Mouse (Mus musculus): ENCODE results near the gene Ccdc40.
A peak's percentile ranks its signal among the peaks of the same experiment; 100 is the strongest.
"Not testable (repeated sequence)": the region's sequence is repeated elsewhere in the genome, so short reads cannot be mapped to it uniquely, and the experiment has no call there.

Ccdc40 gene

DNA sequence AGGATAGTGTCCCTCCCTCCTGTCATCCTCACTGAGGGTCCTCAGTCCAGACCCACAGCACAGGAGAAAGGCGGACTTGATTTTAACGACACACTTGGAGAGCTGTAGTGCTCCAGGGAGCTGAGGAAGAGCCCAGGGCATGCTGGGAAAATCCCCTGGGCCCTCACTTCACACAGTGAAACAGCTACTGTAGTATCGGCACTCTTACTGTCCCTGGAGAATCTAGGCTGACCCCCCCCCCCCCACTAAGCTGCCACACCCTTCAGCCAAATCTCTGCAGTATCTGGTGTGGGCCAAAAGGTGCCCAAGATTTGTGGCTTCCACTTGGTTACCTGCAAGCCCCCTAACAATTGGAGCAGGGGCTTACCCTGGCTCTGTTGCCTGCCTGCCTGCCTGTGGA lies 8.6 kb downstream of the Ccdc40 start:
- no peak for DNase-seq (ENCODE audit: low spot score in 2 of 2)

DNA sequence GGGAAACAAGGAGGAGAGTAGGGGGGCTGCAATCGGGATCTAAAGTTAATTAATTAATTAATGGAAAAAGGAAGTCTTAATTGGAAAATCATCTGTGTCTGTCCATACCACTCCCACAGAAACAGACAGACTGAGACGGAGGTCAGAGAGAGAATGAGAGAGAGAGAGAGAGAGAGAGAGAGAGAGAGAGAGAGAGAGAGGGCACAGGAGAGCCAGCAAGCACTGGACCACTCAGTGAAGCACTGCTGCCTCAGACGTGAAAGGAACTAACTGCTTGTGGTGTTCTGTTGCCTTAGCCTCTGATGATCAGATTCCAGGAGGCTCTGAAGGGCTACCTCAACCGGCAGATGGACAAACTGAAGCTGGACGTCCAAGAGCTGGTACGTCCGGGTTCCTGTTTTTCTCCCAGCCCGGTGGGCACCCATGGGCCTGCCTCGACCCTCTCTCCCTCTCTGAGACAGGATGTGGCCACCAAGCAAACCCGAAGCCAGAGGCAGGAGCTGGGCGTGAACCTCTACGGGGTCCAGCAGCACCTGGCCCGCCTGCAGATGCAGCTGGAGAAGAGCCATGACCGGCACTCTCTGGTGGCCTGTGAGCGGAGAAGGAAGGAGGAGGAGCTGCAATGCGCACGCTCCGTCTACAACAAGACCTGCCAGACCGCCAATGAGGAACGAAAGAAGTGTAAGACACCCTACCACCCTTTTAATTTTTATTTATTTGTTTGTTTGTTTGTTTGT lies 9.4 kb downstream of the Ccdc40 start:
- peak in 1 of 2 experiments; percentile 33 for DNase-seq (ENCODE audit: low spot score in 2 of 2)

DNA sequence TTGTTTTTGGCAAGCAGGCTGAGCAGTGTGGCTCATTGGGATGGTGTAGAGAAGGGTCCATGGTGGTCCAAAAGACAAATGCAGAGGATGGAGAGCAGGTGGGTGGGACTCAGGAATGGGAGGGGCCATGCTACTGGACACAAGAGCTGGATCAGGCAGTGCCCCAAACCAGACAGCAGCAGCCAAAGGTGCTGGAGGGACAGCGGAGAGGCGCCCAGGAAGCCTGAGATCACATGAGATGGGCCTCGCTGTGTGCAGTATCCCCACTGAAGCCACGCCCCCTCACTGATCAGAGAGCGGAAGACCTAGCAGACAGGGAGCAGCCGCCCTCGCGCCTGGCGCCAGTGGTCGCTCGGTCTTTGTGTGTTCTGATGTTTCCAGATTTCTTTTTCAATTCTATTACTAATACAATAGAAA lies 9.9 kb downstream of the Ccdc40 start:
- peak; percentile 30 to 58 for DNase-seq (ENCODE audit: low spot score in 2 of 2)

DNA sequence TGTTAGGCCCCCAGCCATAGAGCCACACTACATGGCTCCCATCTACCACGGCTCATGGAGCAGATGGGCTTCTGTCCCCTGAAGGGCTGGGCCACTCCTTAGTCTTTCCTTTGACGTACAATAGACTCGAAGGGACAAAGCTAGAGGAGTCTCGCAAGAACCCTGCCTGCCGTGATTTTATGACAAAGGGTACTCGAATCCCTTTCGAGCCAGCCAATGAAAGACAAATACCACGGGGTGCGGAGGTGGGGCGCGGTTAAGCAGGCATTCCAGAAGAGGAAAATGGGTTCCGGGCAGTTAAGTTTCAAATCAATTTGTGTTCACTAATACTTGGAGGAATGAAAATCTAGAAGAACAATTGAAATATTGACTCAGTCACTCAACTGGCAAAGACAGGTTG lies 11.1 kb downstream of the Ccdc40 start:
- DNase-seq (ENCODE audit: low spot score in 2 of 2): no peak

DNA sequence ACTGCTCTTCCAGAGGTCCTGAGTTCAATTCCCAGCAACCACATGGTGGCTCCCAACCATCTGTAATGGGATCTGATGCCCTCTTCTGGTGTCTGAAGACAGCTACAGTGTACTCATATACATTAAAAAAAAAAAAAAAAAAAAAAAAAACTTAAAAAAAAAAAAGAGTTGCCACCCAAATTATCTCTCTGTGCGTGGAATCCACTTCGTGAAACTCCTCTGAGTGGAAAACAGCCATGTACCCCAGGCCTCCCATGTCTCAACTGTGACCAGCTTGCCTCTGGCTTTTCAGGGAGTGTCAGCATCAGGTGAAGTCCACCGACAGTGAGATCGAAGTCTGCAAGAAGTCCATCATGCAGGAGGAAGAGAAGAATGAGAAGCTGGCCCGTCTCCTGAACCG lies 17.2 kb downstream of the Ccdc40 start:
- DNase-seq (ENCODE audit: low spot score in 2 of 2): not testable (repeated sequence)

DNA sequence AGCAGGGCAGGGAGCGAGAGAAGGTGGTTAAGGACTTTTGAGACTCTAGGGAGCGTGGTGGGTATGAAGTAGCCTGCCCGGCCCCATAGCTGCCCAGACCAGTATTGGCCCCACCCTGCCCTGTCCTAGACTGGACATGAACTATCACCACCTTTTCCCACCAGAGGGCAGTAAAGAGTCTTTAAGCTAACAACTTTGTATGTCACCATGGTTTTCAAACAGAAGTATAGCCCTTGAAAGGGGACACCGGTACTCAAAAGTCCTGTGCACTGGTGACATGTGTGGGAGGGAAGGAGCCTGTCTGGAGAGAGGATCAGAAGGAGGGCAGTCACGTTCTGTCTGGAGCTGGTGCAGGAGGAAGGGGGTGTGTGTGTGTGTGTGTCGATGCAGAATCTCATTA lies 20.6 kb downstream of the Ccdc40 start:
- peak; percentile 46 to 58 for DNase-seq (ENCODE audit: low spot score in 2 of 2)

DNA sequence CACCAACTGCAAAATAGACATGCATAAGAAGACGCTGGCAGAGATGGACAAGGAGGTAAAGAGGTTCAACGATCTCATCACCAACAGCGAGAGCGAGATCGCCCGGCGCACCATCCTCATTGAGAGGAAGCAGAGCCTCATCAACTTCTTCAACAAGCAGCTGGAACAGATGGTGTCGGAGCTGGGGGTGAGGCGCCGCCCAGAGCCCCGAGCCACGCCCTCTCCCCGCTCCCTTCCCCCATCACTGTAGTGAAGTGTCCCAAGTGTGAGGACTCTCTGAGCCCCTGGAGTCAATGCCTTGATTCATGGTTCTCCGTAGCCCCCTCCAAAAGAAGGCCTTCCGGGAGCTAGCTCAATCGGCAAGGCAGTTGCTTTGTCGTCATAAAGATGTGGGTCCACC lies 22.6 kb downstream of the Ccdc40 start:
- DNase-seq (ENCODE audit: low spot score in 2 of 2): no peak

DNA sequence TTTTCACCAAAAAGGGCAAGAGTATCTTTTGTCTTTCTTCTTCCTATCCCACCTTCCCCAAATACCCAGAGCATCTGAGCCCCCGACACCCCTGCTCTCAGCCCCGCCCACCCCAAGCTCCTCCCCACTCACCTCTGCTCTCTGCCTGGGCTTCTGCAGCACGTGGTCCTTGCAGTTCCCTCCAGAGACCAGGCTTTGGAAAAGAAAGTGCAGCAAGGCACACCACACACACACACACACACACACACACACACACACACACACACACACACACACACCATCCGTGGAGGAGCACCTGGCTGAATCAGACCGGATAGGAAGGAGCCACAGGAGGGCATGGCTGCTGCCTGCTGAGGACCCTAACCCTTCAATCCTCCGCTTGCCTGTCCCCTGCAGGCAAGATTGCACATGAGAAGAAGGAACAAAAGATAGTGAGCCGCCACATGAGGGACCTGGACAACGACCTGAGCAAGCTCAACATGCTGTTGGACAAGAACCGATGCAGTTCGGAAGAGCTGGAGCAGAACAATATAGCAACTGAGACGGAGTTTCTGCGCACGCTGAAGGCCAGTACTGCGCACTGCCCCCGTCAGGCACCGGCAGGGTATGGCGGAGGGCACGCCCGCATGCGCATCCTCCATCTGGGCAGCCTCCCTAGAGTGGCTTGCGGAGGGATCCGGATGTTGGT lies 24.6 kb downstream of the Ccdc40 start:
- no peak for DNase-seq (ENCODE audit: low spot score in 2 of 2)

DNA sequence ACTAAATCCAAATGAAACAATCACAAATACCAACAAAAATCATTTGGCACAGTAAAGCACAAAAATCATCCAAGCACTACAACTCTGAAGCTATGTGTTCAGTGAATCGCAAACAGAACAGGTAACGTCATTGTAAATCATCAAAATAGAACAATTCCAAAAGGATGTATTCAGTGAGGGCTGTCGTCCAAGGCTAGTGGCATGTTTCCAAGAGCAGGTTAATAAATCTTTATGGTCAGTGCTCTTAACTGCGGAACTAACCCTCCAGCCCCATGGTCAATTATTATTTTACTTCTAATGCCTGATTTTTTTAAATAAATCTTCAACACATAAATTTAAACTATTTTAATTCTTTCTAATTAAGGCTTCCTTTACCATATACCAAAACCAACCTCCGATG lies 28.2 kb downstream of the Ccdc40 start:
- DNase-seq (ENCODE audit: low spot score in 2 of 2): not testable (repeated sequence)

DNA sequence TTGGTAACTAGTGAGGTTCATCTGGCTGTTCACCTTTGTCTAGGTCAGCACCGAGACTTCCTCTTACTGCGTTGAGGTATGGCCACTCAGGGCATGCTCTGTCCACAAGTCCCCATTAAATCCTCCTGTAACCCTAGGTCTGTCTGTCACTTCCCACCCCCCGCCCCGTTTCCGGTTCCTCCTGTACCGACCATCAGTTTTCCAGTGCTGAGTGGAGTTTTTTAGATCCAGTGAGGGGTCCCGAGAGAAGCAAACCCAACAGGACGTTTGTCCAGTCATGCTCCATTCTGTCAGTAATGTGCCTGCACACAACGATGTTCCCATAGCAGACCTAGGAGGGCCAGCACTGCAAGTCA lies 29.8 kb downstream of the Ccdc40 start:
- no peak for DNase-seq (ENCODE audit: low spot score in 2 of 2)

DNA sequence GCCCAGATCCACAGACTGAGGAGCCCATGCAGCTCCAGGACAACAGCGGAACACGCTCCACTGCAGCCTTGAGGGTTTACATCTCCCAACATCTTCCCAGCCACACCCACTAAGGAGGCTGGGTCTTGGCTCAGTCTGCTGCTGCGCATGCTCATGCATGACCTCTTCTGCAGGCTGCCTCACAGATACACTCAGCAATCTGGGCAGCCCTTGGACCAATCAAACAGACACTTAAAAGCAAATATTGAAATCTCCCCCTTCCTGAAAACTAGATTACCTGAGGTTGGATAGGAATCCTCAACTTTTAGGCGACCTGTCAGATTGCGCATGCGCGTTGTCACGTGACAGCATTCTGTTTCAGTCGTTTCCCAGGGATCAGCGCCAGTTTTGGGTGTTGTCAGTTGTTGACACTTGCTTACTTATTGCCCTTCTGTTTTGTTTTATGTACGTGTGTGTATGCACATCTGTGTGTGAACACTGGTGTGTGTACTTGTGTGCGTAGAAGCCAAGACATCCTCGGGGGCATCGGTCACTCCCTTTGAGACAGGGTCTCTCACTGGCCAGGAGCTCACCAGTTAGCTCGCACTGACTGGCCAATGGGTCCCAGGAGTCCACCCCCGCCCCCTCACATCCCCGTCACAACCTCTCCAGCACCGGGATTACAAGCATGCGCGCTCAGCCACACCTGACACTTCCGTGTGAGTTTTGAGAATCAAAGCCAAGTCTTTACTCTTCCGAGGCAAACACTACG lies 30.4 kb downstream of the Ccdc40 start:
- DNase-seq (ENCODE audit: low spot score in 2 of 2): peak; percentile 63 to 69

DNA sequence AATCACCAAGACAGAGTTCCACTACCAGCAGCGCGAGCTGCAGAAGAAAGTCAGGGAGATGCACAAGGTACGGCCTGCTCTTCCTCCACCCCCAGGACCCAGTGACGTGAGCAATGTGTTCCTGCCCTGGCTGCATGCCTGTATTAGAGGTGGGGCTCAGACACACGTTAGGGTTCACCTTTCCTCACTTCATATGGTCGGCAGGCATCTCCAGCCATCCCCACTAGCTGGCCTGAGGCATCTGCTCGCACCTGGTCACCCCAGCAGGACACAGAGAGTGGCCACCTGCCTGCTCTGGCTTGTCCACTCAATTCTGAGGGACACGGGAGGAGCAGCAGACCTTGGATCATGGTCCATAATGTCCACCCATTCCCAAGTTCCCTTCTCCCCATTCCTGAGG lies 31.6 kb downstream of the Ccdc40 start:
- no peak for DNase-seq (ENCODE audit: low spot score in 2 of 2)

DNA sequence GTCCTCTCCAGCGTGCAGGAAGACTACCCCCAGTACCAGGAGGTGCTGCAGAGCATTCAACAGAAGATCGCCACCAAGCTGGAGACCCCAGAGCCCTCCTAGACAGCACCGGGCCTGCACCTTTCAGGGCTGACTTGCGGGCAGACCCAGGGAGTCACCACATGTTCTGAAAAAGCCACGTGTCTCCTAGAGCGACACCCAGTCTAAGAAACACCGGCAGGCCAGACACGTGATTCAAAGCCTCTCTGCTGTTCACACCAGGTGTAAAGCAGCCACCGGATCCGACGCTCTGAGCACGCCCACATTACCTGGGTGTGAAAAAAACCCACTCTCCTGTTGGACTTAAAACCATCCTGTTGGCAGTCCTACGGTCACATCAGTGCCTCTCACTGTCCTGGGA lies 36.0 kb downstream of the Ccdc40 start:
- DNase-seq (ENCODE audit: low spot score in 2 of 2): no peak

DNA sequence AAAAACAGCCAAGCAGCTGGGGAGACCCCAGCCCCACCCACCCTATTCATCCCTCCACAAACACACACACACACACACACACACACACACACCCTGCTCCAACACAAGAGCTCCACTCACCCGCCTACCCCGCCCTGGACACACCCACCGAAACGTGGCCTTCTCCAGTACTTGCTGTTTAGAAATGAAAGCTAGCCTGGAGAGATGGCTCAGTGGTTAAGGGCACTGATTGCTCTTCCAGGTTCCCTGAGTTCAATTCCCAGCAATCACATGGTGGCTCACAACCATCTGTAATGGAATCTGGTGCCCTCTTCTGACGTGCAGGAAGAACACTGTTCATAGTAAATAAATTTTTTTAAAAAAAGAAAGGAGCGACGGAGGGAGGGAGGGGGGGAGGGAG lies 37.4 kb downstream of the Ccdc40 start:
- no peak for DNase-seq (ENCODE audit: low spot score in 2 of 2)

DNA sequence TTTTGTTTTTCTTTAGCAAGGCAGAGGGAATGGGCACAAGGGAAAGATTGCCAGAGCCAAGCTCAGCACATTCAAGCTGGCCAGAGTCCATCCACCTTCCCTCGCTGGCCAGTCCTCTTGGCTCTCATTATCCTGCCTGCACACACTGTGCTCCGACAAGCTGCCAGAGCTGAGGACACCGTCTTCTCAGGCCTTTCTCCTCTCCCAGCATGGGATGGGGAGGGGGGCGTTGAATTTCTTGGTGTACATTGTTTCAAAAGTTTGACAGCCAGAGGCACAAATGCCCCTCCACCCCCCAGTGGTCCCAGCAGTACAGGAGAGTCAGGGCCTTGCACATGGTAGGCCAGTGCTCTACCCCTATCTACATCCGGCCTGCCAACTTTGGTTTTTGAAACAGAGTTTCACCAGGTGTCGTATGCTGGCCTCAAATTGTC lies 38.9 kb downstream of the Ccdc40 start:
- peak; percentile 15 to 45 for DNase-seq (ENCODE audit: low spot score in 2 of 2)

DNA sequence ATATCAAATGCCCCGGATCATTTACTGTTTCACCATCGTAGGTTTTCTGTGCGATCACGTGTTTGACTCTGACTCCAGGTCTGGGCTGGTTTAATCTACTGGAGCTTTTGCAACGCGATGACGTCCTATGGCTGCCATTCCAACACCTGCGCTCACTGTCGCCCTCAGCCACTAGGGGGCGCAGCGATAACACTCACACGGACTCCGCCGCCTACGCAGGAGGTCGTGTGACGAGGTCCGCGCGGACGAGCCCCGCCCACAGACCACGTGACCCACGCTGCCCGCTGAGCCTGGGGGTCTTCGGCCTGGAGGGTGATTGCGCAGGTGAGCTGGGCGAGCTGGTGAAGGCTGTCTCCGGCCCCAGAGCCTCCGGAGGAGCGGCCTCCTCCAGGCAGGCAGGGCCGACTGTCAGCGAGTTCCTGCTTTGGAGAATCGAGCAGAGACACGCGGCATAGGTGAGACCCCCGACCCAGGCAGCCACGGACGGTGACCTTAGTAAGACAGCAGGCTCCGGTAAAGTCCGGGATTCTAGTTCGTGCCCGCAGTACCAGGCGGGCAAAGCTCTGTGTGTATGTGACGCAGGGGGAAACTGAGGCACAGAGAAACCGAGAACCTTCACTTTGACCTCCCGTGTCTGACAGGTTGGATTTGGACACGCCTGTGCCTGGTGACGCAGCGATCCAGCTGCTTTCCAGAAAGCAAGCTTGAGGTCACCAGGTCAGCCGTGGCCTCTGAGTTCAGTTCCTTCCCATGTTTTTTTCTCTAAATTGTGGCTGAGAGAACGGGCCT lies 39.6 kb downstream of the Ccdc40 start, which contains the start of gene Gaa:
Gaa (plus strand) TSS at position 120 of the 789 bp plus-strand sequence.
- peak; percentile 94 to 95 for DNase-seq (ENCODE audit: low spot score in 2 of 2)

DNA sequence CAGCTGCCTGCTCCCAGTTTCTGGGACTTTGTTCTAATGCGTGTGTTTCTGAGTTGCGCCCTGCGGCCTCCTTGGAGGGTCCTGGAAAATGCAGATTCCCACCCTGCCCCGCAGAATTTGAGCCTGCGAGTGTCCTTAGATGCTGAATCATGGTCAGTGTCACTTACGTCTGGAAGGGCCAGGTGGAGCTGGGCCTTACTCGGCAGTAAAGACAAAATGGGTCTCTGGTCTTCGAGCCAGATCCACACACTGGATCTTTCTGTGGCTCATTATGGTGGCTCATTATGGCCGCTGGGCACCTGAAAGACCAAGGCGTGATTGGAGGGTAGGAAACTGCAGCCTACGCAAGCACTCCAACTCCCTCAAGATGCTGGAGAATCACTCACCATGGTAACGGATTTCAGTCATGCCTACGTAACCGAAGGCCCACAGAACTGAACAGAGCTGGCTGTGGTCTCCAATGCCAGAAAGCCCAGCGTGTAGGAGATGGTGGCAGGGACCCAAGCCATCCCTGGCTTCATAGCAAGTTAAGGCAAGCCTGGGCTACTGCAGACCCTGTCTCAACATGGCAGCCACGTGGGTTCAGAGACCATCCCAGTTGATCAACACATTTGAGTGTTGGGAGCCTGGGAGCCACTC lies 40.3 kb downstream of the Ccdc40 start:
- no peak for DNase-seq (ENCODE audit: low spot score in 2 of 2)

DNA sequence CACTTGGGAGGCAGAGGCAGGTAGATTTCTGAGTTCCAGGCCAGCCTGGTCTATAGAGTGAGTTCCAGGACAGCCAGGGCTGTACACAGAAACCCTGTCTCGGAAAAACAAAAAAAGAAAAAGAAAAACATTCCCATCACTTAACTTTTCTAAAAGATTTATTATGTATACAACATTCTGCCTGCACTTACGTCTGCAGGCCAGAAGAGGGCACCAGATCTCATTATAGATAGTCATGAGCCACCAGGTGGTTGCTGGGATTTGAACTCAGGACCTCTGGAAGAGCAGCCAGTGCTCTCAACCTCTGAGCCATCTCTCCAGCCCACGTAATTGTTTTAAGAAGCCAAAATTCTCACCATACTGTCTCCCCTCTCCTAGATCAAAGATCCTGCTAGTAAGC lies 44.1 kb downstream of the Ccdc40 start:
- not testable (repeated sequence) for DNase-seq (ENCODE audit: low spot score in 2 of 2)

DNA sequence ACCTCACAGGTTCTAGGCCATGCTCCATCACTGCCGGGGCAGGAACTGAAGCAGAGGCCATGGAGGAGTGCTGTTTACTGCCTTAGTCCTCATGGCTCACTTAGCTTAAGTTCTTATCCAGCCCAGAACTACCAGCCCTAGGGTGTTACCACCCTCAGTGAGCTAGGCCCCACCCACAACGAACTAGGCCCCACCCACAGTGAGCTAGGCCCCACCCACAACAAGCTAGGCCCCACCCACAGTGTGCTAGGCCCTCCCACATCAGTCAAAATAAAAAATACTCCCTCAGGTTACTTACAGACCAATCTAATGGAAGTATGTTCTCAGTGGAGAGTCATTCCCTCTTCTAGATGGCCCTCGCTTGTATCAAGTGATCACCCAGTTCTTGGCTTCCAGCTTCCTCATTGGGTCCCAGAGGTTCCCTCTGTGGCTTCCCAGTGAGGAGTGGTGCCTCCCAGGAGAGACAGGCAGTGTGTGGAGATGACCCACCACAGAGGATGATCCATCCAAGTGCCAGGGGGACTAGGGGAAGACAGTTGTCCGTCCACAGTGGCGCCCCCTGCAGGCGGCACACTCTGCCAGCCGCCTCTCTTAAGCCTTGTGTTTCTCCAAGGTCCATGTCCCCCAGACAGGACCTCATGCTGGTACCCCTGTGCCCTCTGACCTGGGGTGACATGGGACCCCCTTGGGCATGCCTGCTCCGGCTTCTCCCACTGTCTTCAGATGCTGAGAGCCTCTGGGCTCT lies 45.0 kb downstream of the Ccdc40 start:
- no peak for DNase-seq (ENCODE audit: low spot score in 2 of 2)

DNA sequence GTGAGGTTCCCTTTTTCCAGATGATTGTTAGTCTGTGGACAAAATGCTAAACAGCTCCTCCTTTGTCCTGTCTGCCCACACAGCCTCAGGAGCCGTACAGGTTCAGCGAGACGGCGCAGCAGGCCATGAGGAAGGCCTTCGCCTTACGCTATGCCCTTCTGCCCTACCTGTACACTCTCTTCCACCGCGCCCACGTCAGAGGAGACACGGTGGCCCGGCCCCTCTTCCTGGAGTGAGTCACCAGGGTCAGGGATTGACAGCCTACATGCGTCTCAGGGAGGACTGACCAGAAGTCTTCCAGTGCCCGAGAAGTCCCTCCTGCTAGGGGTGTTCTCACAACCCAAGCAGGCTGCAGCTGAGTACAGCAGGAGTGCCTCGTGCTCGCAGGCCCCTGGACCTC lies 52.7 kb downstream of the Ccdc40 start:
- DNase-seq (ENCODE audit: low spot score in 2 of 2): peak in 1 of 2 experiments; percentile 38

All from urinary bladder, postnatal 36 days (tissue).